Mouse (Mus musculus): ENCODE data around the gene Gm10643. TPM values are rescaled to one million over a fixed set of nuclear protein-coding genes. Genes with fewer than 3 reads are reported as not detected.

Gene Gm10643
- polyA plus RNA-seq (2012; rRNA removed; ENCODE audit: low replicate concordance) = 0.47 and 1.1 TPM in 2 replicates

GRCm38 (mm10) chr8:84065037-84065436 is at the start of gene Gm10643:
Gene Gm10643 (minus strand): TSS chr8:84065137.

DNA sequence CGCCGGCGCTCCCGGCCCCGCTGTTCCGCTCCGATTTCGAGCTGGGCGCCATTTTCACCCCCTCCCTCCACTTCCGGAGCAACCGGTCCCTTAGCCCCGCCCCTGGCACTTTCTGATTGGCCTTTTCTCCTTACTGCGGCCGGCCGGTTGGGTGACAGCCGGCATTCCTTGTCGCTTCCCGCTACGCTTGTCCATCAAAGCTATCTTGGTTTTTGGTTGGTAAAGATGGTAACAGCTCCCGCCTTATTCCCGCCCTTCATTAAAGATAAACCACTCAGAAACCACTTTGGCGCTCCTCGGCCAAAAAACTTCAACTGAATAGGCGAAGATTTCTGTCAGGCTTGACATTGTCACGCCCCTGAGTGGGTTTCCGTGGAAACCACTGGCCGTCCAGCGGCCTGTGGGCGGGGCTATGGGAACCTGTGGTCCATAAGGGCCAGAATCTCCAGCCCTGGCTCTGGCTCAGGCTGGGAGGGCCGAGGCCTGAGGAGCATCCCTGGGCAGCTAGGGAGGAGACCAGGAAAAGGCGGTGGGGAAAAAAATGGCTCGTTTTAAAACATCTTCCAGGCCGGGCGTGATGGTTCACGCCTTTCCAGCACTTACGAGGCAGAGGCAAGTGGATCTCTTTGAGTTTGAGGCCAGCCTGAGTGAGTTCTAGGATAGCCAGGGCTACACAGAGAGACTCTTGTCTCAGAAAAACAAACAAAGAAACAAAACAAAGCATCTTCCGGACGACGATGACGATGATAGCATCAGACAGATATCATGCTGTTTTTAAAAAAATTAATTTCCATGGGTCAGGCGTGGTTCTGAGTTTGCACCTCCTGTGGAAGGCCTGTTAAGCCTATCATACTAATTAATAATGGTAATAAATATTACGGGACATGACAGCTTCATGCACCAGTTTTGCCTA is 40.0 kb upstream of the Gm10643 start, which contains the start of gene Dcaf15:
Dcaf15 (minus strand) TSS at position 72 of the 913 bp plus-strand sequence.

GRCm38 (mm10) chr8:84066291-84066930 is 1.5 kb upstream of the Gm10643 start, which contains the start of gene Rfx1:
Gene Rfx1 (plus strand): TSS chr8:84066834.

DNA sequence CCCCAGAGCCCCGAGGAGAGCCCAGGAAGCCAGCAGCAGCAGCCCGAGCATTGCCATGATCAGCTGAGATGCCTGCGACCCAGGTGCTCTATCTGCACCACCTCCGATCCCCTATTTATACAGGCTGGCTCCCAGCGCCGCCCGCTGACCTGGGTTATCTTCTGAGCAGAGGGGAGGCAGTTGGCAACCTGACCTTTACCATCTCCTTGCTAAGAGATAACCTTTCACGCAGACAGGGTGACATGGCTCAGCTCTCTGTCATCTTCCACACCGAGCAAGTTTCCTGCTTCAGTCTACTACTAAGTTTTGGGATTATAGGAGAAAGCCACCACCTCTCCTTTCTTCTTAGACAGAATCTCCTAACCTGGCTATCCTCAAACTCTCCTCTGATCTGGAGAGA is 20.0 kb downstream of the Gm10643 start, which contains the start of gene Rln3:
Rln3 (minus strand) TSS at position 101 of the 400 bp plus-strand sequence.

DNA sequence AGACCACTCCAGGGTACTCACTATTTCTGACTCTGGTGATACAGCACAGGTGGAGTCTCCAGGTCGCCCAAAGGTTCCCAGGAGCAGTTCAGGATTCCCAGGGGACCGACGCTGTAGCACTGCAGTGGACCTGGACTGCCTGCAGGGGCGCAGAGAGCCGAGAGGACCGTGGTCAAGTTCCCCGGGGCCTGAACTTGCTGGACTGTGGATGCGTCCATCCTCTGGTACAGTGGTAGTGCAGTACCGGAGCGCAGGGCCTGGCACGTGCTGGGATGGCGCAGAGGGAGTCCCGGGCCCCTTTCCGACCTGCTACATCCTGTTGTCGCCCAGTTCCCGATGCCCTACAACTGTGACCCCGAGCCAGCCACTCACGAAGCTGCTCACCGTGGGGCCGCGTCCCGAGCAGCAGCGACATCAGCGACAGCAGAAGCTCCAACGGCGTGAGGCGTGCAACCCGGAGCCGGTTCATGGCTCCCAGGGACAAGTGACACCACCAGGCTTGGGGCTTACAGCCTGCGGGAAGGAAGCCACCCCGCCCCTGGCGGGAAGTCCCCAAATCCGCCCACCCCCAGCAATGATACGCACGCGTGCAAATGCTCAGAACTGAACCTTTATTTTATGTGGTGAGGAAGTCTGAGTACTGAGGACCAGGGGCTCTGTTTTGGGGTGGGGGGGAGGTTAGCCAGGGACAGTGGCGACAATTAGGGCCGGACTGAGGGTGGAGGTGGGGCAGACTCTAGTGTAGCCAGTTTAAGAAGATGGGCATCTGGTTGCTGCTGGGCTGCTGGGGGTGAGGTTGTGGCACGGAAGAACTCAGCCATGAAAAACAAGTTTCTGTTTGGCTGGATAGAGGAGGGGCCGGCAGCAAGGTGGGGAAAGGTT is 22.6 kb downstream of the Gm10643 start, which contains the start of gene Il27ra:
Il27ra (minus strand) TSS at position 524 of the 882 bp plus-strand sequence.

GRCm38 (mm10) chr8:84021096-84021495 is 43.8 kb downstream of the Gm10643 start, which contains the start of gene Palm3:
Gene Palm3 (plus strand): TSS chr8:84021471.

Other genes starting within 250 kb of the Gm10643 start
- 40.0 and 49.0 TPM in 2 replicates for gene Adgrl1, start 165.0 kb downstream of the Gm10643 start, polyA plus RNA-seq (2012; rRNA removed; ENCODE audit: low replicate concordance)
- gene Gm10644, start 109.9 kb downstream of the Gm10643 start, polyA plus RNA-seq (2012; rRNA removed; ENCODE audit: low replicate concordance) = 2.4 and 3.7 TPM in 2 replicates
- 8.2 and 20.3 TPM in 2 replicates for gene Asf1b, start 109.6 kb downstream of the Gm10643 start, polyA plus RNA-seq (2012; rRNA removed; ENCODE audit: low replicate concordance)
- 102 and 146 TPM in 2 replicates for gene Prkaca, start 92.1 kb downstream of the Gm10643 start, polyA plus RNA-seq (2012; rRNA removed; ENCODE audit: low replicate concordance)
- gene Samd1, start 67.5 kb downstream of the Gm10643 start, polyA plus RNA-seq (2012; rRNA removed; ENCODE audit: low replicate concordance) = 46.9 and 49.2 TPM in 2 replicates
- 0.55 TPM in 1 of 2 replicates, not detected in the other for gene 1700067K01Rik, start 63.6 kb downstream of the Gm10643 start, polyA plus RNA-seq (2012; rRNA removed; ENCODE audit: low replicate concordance)
- gene 2210011C24Rik, start 53.0 kb downstream of the Gm10643 start, polyA plus RNA-seq (2012; rRNA removed; ENCODE audit: low replicate concordance) = 0.47 and 0.85 TPM in 2 replicates
- 0.29 and 0.61 TPM in 2 replicates for gene Palm3, start 43.7 kb downstream of the Gm10643 start, polyA plus RNA-seq (2012; rRNA removed; ENCODE audit: low replicate concordance)
- 39.9 and 64.5 TPM in 2 replicates for gene Il27ra, start 22.5 kb downstream of the Gm10643 start, polyA plus RNA-seq (2012; rRNA removed; ENCODE audit: low replicate concordance)
- gene Rln3, start 20.1 kb downstream of the Gm10643 start, polyA plus RNA-seq (2012; rRNA removed; ENCODE audit: low replicate concordance) = 0.45 and 4.9 TPM in 2 replicates
- 26.0 and 50.0 TPM in 2 replicates for gene Rfx1, start 1.7 kb upstream of the Gm10643 start, polyA plus RNA-seq (2012; rRNA removed; ENCODE audit: low replicate concordance)
- gene Dcaf15, start 39.6 kb upstream of the Gm10643 start, polyA plus RNA-seq (2012; rRNA removed; ENCODE audit: low replicate concordance) = 51.1 and 78.9 TPM in 2 replicates
- gene Podnl1, start 60.9 kb upstream of the Gm10643 start, polyA plus RNA-seq (2012; rRNA removed; ENCODE audit: low replicate concordance) = 3.0 and 7.2 TPM in 2 replicates
- gene Cc2d1a, start 82.8 kb upstream of the Gm10643 start, polyA plus RNA-seq (2012; rRNA removed; ENCODE audit: low replicate concordance) = 23.4 and 36.5 TPM in 2 replicates
- gene 4930432K21Rik, start 82.9 kb upstream of the Gm10643 start, polyA plus RNA-seq (2012; rRNA removed; ENCODE audit: low replicate concordance) = 0.98 and 1.0 TPM in 2 replicates
- gene Nanos3, start 120.1 kb upstream of the Gm10643 start, polyA plus RNA-seq (2012; rRNA removed; ENCODE audit: low replicate concordance) = 0.19 and 0.23 TPM in 2 replicates
- gene Zswim4, start 171.9 kb upstream of the Gm10643 start, polyA plus RNA-seq (2012; rRNA removed; ENCODE audit: low replicate concordance) = 16.4 and 26.3 TPM in 2 replicates
- gene D8Ertd738e, start 184.6 kb upstream of the Gm10643 start, polyA plus RNA-seq (2012; rRNA removed; ENCODE audit: low replicate concordance) = 112 and 138 TPM in 2 replicates
- gene Mri1, start 192.2 kb upstream of the Gm10643 start, polyA plus RNA-seq (2012; rRNA removed; ENCODE audit: low replicate concordance) = 52.5 and 169 TPM in 2 replicates
- gene Ccdc130, start 205.2 kb upstream of the Gm10643 start, polyA plus RNA-seq (2012; rRNA removed; ENCODE audit: low replicate concordance) = 31.4 and 43.9 TPM in 2 replicates